Mouse (Mus musculus) forebrain, embryonic 14.5 days (tissue): ENCODE data around the gene Pex14. TPM values are rescaled to one million over a fixed set of nuclear protein-coding genes. Genes with fewer than 3 reads are reported as not detected.
A peak's percentile ranks its signal among the peaks of the same experiment; 100 is the strongest.

Experiments used
- ATAC-seq: fragments of 200-750 bp; cut with Nextera tagmentation; 2 replicates; pipeline ENCODE4 v1.8.0; 2017; ENCODE audit warnings: mild to moderate bottlenecking, moderate library complexity
- DNase-seq: peaks from one replicate; pipeline ENCODE4 v3.0.0-alpha.2; 2015; ENCODE audit warnings: low spot score
- H3K27ac ChIP-seq: fragments of 300-500 bp; sonication (generic); 2 replicates; pipeline ENCODE4 v1.5.1; 2014; ENCODE audit warnings: low read depth, mild to moderate bottlenecking, control low read depth, low read length, moderate library complexity
- H3K27me3 ChIP-seq: fragments of 300-500 bp; sonication (generic); replicated peaks from 2 replicates; pipeline ENCODE4 v1.6.1; 2014; ENCODE audit warnings: low read length, control low read depth, mixed read lengths; ENCODE audit not compliant: control insufficient read depth, insufficient read depth
- H3K36me3 ChIP-seq: fragments of 300-500 bp; sonication (generic); 2 replicates; pipeline ENCODE4 v1.6.1; 2014; ENCODE audit warnings: low read length, control low read depth; ENCODE audit not compliant: control insufficient read depth, insufficient read depth
- H3K4me1 ChIP-seq: fragments of 300-500 bp; sonication (generic); 2 replicates; pipeline ENCODE4 v1.6.1; 2014; ENCODE audit warnings: antibody characterized with exemption, low read length, control low read depth; ENCODE audit not compliant: control insufficient read depth, insufficient read depth
- H3K4me2 ChIP-seq: fragments of 300-500 bp; sonication (generic); 2 replicates; pipeline ENCODE4 v1.6.1; 2014; ENCODE audit warnings: mild to moderate bottlenecking, control low read depth, low read length
- H3K4me3 ChIP-seq: fragments of 300-500 bp; sonication (generic); 2 replicates; pipeline ENCODE4 v1.5.1; 2014; ENCODE audit warnings: low read depth, low read length, control low read depth
- H3K9ac ChIP-seq: fragments of 300-500 bp; sonication (generic); 2 replicates; pipeline ENCODE4 v1.6.1; 2014; ENCODE audit warnings: mild to moderate bottlenecking, low read length, control low read depth, moderate library complexity
- H3K9me3 ChIP-seq: fragments of 300-500 bp; sonication (generic); replicated peaks from 2 replicates; pipeline ENCODE4 v1.6.1; 2016; ENCODE audit warnings: low read length, control low read depth, mixed read lengths; ENCODE audit not compliant: control insufficient read depth
- WGBS: fragments of 180-500 bp; shearing (Covaris S2); extraction: QIAGEN DNeasy Blood & Tissue Kit; methylation state at CpG from one replicate; pipeline ENCODE4 v1.1.7; 2014; 5-methylcytosine and 5-hydroxymethylcytosine counted together
- polyA plus RNA-seq: library from polyadenylated mRNA; unstranded; fragments of >200 nt; fragmentation: Nextera tagmentation; extraction: Ambion mirVana; gene quantifications from 2 replicates; pipeline ENCODE4 v1.2.1, GENCODE M21; 2014

Pex14 gene
- polyA plus RNA-seq, 1 experiment from 2014 or later = 30.7 TPM

GRCm38 (mm10) chr4:148946071-148946470, 153.6 kb downstream of the Pex14 start:
- no peak for DNase-seq
- Histone ChIP-seq H3K27ac (no peak overlapping the region), H3K4me1 (peaks cover 15% of the 10 kb centered on the region), H3K9ac (no peak overlapping the region), H3K9me3 (no peaks in the 10 kb centered on the region), H3K36me3 (no peaks in the 10 kb centered on the region), H3K27me3 (0 out of 2 replicates have a peak, but pooled peaks cover 4% of the 10 kb centered on the region), H3K4me3 (no peak overlapping the region), H3K4me2 (no peak overlapping the region)
- WGBS = 88% methylated on average over 8 of the region's 8 CpGs
- ATAC-seq = no peak

GRCm38 (mm10) chr4:148945476-148945881, 154.2 kb downstream of the Pex14 start:
- Histone ChIP-seq H3K9me3 (no peaks in the 10 kb centered on the region), H3K27me3 (0 out of 2 replicates have a peak, but pooled peaks cover 4% of the 10 kb centered on the region), H3K4me3 (no peak overlapping the region), H3K4me2 (no peak overlapping the region), H3K9ac (no peak overlapping the region), H3K27ac (no peak overlapping the region), H3K4me1 (peaks cover 15% of the 10 kb centered on the region), H3K36me3 (no peaks in the 10 kb centered on the region)
- WGBS = 78% methylated on average over 4 of the region's 4 CpGs
- ATAC-seq = peak; percentile 64
- peak; percentile 77 for DNase-seq

- H3K9ac ChIP-seq = no peak overlapping the region
- no peak for ATAC-seq
- 0 out of 2 replicates have a peak, but pooled peaks cover 4% of the 10 kb centered on the region for H3K27me3 ChIP-seq
- no peak for DNase-seq
- peaks cover 11% of the 10 kb centered on the region for H3K4me1 ChIP-seq
- no peaks in the 10 kb centered on the region for H3K9me3 ChIP-seq
- no peak overlapping the region for H3K27ac ChIP-seq
- H3K4me3 ChIP-seq = no peak overlapping the region
- H3K4me2 ChIP-seq = no peak overlapping the region
- WGBS = 47% methylated on average over 5 of the region's 5 CpGs
- H3K36me3 ChIP-seq = no peaks in the 10 kb centered on the region
Measured at GRCm38 (mm10) chr4:148943099-148943498, 156.6 kb downstream of the Pex14 start.

GRCm38 (mm10) chr4:148941321-148941720, 158.4 kb downstream of the Pex14 start:
- H3K4me2 ChIP-seq = no peak overlapping the region
- peaks cover 11% of the 10 kb centered on the region for H3K4me1 ChIP-seq
- H3K27me3 ChIP-seq = 0 out of 2 replicates have a peak, but pooled peaks cover 6% of the 10 kb centered on the region
- DNase-seq = no peak
- no peak overlapping the region for H3K4me3 ChIP-seq
- H3K9me3 ChIP-seq = no peaks in the 10 kb centered on the region
- H3K27ac ChIP-seq = no peak overlapping the region
- no peaks in the 10 kb centered on the region for H3K36me3 ChIP-seq
- 41% methylated on average over 11 of the region's 11 CpGs for WGBS
- peak overlapping the region; percentile 40; the same call in 1 of the 2 replicates for H3K9ac ChIP-seq
- no peak for ATAC-seq

- Histone ChIP-seq H3K9ac (peak overlapping the region; percentile 40; the same call in 1 of the 2 replicates), H3K4me1 (peaks cover 11% of the 10 kb centered on the region), H3K4me3 (no peak overlapping the region), H3K4me2 (peak overlapping the region; percentile 35), H3K9me3 (no peaks in the 10 kb centered on the region), H3K27ac (peak overlapping the region; percentile 40; the same call in 1 of the 2 replicates), H3K36me3 (no peaks in the 10 kb centered on the region), H3K27me3 (0 out of 2 replicates have a peak, but pooled peaks cover 6% of the 10 kb centered on the region)
- ATAC-seq (peak; percentile 88), DNase-seq (peak; percentile 76)
- 5% methylated on average over 25 of the region's 25 CpGs for WGBS
Measured at GRCm38 (mm10) chr4:148940674-148941211, 158.9 kb downstream of the Pex14 start.

- Histone ChIP-seq H3K9ac (no peak overlapping the region), H3K27me3 (0 out of 2 replicates have a peak, but pooled peaks cover 6% of the 10 kb centered on the region), H3K9me3 (no peaks in the 10 kb centered on the region), H3K4me3 (no peak overlapping the region), H3K4me2 (no peak overlapping the region), H3K27ac (no peak overlapping the region), H3K36me3 (no peaks in the 10 kb centered on the region), H3K4me1 (peaks cover 15% of the 10 kb centered on the region)
- no peak for DNase-seq
- ATAC-seq = no peak
- WGBS = 86% methylated on average over 26 of the region's 26 CpGs
Measured at GRCm38 (mm10) chr4:148938546-148938945, 161.1 kb downstream of the Pex14 start.

- H3K4me1 ChIP-seq = peaks cover 15% of the 10 kb centered on the region
- 0 out of 2 replicates have a peak, but pooled peaks cover 2% of the 10 kb centered on the region for H3K27me3 ChIP-seq
- ATAC-seq (no peak), DNase-seq (no peak)
- H3K9me3 ChIP-seq = no peaks in the 10 kb centered on the region
- no peak overlapping the region for H3K9ac ChIP-seq
- 89% methylated on average over 12 of the region's 12 CpGs for WGBS
- H3K36me3 ChIP-seq = no peaks in the 10 kb centered on the region
- H3K4me3 ChIP-seq = no peak overlapping the region
- H3K27ac ChIP-seq = no peak overlapping the region
- H3K4me2 ChIP-seq = no peak overlapping the region
Measured at GRCm38 (mm10) chr4:148936727-148937126, 162.9 kb downstream of the Pex14 start.

- DNase-seq (no peak), ATAC-seq (no peak)
- WGBS = 91% methylated on average over 12 of the region's 12 CpGs
- peaks cover 13% of the 10 kb centered on the region for H3K4me1 ChIP-seq
- no peak overlapping the region for H3K4me2 ChIP-seq
- H3K9me3 ChIP-seq = no peaks in the 10 kb centered on the region
- H3K36me3 ChIP-seq = no peaks in the 10 kb centered on the region
- no peak overlapping the region for H3K9ac ChIP-seq
- H3K4me3 ChIP-seq = no peak overlapping the region
- 0 out of 2 replicates have a peak, but pooled peaks cover 2% of the 10 kb centered on the region for H3K27me3 ChIP-seq
- no peak overlapping the region for H3K27ac ChIP-seq
Measured at GRCm38 (mm10) chr4:148936111-148936510, 163.6 kb downstream of the Pex14 start.

- WGBS = 47% methylated on average over 13 of the region's 13 CpGs
- peaks cover 4% of the 10 kb centered on the region; the same call in 1 of the 2 replicates for H3K4me1 ChIP-seq
- no peak overlapping the region for H3K4me3 ChIP-seq
- no peaks in the 10 kb centered on the region for H3K9me3 ChIP-seq
- H3K27ac ChIP-seq = no peak overlapping the region
- no peak overlapping the region for H3K9ac ChIP-seq
- H3K4me2 ChIP-seq = no peak overlapping the region
- peak; percentile 67 for DNase-seq
- H3K36me3 ChIP-seq = no peaks in the 10 kb centered on the region
- ATAC-seq = peak; percentile 70; the same call in 1 of the 2 replicates
- 0 out of 2 replicates have a peak, but pooled peaks cover 2% of the 10 kb centered on the region for H3K27me3 ChIP-seq
Measured at GRCm38 (mm10) chr4:148935211-148935610, 164.5 kb downstream of the Pex14 start.
